Mouse (Mus musculus) cerebellum, postnatal 14 days (tissue): ENCODE measurements at regions not wholly inside any gene's neighbourhood (a gene's known extent, or its start where the extent isn't known, plus 50 kb on each side); places are given as distances from the start of the nearest gene placed in this dataset.

Source experiments
- DNase-seq, 2 experiments: peaks; one replicate each; pipeline ENCODE4 v3.0.0; 2021; ENCODE audit warnings: mixed read lengths in 2 of 2

DNA sequence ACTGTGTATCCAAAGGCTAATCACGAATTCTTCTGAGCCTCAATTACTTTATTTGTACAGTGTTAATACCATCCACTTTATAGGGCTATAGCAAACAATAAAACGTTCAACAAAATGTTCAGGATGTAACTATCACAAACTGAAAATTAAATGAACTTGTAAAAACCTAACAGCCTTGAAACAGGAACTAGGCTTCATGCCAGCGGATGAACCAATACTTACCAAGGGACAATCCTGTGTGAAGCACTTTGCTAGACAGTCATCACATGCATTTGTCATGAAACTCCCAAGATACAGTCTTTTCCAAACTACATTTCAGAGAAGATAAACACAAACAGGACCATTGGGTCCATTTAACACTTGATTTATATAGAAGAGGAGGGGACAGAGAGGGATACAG is 228.9 kb upstream of the Gm12728 start:
- no peak for DNase-seq

GRCm38 (mm10) chr4:105561611-105562010 is 228.1 kb upstream of the Gm12728 start:
- DNase-seq, result no peak

GRCm38 (mm10) chr4:105565796-105566195 is 223.9 kb upstream of the Gm12728 start:
- no peak for DNase-seq

- DNase-seq, result no peak
Measured at GRCm38 (mm10) chr4:105566513-105567457, 222.9 kb upstream of the Gm12728 start.

DNA sequence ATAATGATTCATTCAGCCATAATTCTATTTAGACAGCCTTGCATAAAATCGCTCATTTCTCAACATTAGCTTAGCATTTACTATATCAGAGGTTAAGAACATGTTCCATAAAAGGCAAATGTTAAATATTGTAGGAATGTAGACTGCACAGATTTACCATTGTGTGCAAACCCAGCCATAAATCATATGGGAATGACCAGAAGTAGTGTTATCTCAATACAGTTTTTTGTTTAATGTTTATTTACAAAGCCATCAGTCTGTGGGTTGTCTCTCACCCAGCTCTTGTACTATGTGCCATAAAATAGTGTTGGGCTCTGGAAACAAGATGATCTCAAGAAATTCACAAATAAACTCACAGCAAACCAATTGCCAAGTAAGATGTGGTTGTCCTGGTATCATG is 220.0 kb upstream of the Gm12728 start:
- DNase-seq, result no peak

DNA sequence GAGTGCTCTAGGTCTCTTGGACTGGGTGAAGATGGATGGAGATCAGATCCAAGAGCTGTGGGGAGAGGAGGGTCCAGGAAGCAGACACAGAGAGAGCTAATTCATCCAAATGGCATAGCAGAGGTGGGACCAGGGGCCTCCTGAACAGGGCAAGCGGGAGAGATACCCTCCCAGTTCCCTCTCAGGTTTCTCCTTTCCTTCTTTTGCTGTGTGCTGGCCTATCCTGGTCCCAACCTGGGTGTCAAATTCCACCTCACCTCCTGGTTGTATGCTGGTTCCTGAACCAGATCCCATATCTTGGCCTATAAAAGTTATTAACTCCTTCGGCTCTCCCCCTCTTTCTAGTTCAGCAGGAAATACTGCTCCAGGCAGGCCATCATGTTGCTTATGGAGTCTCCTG is 214.1 kb upstream of the Gm12728 start:
- no peak for DNase-seq

GRCm38 (mm10) chr4:105580987-105581386 is 208.7 kb upstream of the Gm12728 start:
- no peak for DNase-seq

- no peak for DNase-seq
Measured at GRCm38 (mm10) chr4:105584329-105584925, 205.2 kb upstream of the Gm12728 start.

DNA sequence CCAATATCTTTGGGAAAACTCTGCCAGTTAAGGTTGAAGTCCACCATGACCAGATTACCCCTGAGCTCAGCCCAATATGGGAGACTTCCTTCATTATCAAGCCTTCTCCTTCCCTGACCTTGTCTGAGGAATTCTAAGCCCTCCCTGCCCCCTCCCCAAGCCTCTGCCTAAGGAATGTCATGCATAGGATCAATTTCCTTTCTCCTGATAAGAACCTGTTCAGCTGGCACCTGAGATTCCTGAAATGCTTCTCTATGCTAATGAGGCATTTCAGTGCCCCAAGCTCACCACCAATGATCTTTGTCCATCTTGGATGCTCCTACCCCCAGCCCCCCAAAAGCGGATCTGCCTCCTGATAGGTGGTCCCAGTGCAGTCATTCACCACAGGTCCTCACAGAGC is 186.0 kb upstream of the Gm12728 start:
- no peak for DNase-seq

GRCm38 (mm10) chr4:105604607-105605006 is 185.1 kb upstream of the Gm12728 start:
- DNase-seq, result no peak

- no peak for DNase-seq
Measured at GRCm38 (mm10) chr4:105606731-105607130, 182.9 kb upstream of the Gm12728 start.

- no peak for DNase-seq
Measured at GRCm38 (mm10) chr4:105610917-105611316, 178.8 kb upstream of the Gm12728 start.

DNA sequence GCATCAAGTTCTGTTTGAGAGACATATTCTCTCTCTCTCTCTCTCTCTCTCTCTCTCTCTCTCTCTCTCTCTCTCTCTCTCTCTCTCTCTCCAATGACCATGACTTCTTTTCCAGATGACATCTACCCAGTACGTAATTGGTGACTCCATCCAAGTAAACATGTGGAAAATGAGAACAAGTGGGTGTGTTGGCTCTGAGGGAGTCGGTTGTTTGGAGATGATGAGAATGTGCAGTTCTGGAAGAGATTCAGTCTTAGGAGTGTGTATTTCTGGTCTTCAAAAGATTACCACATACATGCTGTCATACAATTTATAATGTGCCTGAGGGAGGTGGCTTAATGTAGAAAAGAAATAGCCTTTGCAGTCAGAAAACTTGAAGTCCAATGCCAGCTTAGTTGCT is 175.3 kb upstream of the Gm12728 start:
- DNase-seq, result no peak

- peak; percentile 74 to 80 for DNase-seq
Measured at GRCm38 (mm10) chr4:105626371-105627320, 163.0 kb upstream of the Gm12728 start.

DNA sequence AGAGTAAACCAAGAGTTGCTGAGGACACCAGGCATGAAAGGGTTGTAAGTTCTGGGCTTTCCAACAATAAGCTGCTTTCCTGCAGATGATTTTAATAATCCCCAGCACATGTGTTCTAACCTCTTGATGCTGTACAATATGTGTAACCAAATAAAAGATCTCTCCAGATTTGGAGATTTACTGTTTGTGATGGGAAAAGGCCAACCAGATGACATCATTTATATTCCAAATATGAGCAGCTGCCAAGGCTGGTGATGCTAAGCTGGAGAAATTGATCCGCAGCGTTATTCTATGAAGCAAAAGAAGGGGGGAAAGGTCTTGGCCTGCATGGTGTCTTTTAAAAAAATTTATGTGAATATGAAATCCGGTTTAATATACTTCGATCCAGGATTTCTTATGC is 160.1 kb upstream of the Gm12728 start:
- no peak for DNase-seq

DNA sequence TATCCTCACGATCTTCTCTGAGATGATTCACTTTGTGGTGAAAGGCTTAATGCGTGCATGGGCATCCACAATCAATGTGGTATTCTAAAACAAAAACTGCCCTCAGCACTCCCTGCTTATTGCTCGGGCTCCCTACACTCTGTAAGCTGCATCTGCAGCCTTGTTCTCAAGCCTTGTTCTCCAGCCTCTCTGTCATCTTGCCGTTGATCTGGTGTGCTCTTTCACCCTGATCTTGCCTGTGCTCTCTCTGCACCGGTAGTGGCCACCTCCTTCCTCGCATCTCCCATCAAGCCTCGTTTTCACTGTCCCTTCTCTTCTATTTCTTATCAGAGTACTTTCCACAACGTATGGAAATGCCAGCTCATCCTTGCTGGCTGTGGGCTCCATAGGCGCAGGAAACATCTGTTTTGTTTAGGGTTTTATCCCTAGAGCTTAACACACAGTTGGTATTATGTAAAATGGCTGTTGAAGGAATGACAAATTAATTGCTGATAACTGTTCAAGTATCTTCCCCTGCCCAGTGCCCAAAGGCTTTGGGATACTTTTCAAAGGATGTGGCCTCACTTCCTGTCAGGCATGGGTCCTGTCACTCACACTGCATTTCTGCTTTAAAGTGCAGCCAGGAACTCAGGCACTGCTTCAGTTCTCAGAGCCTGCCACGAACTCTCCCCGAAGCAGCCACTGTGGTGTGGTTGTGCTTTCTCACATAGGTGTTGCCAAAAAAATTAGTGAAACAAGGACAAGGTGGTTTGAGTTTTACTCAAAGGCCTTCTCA is 158.9 kb upstream of the Gm12728 start:
- DNase-seq, result no peak

GRCm38 (mm10) chr4:105632581-105633358 is 156.9 kb upstream of the Gm12728 start:
- DNase-seq, result no peak

DNA sequence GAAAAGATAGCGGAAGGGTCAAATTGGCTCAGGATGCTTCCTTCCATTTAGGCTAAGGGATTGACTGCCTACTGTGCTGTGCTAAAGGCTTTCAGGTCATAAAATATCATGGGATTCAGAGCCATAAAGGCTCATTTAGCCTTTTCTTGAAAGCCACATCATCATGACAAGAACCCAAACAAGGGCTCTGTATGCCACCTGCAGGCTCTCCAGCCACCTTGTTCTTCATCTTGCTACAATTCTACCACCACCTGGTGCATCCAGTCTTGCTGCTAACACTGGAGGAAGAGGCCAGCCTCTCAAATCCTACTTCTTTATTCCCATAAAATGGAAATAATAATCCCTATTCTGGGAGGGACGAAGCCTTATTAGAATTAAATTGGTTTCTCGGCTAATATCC is 155.9 kb upstream of the Gm12728 start:
- no peak for DNase-seq

- no peak for DNase-seq
Measured at GRCm38 (mm10) chr4:105640793-105641192, 148.9 kb upstream of the Gm12728 start.

- no peak for DNase-seq
Measured at GRCm38 (mm10) chr4:105641582-105641981, 148.1 kb upstream of the Gm12728 start.

DNA sequence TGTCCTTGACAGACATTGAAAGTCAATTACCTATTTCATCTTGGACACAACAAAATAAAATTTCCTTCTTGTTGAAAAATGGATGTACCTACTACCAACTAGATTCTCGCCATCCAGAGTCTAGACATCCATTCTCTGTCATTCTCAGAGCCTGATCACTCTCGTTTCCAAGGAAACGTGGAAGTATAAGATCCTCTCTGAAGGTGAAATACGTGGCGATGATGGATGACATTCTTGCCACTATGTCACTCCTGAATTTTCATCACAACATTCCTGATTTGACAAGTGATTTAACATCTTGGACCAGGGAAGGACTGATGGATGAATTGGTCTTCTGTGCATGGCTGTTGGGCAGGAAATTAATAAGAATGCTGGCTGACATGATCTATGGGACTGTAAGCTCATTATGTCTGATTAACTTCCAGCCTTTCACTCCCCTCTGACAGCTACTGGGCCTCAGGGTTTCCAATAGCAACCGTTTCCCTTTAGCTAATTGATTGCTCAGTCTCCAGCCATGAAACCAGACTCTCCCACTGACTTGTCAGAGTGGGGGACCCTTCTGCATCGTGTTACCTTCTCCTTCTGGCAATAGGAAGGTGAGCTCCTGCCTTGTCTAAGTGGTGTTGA is 140.7 kb upstream of the Gm12728 start:
- DNase-seq, result no peak
